Mouse (Mus musculus) embryonic facial prominence, embryonic 13.5 days (tissue): ENCODE data around the gene Alpl. TPM values are rescaled to one million over a fixed set of nuclear protein-coding genes. Genes with fewer than 3 reads are reported as not detected.

Experiments used
- ATAC-seq: fragments of 200-750 bp; cut with Nextera tagmentation; 2 replicates; pipeline ENCODE4 v1.8.0; 2017; ENCODE audit warnings: low read depth; ENCODE audit not compliant: insufficient number of reproducible peaks, insufficient read depth, low FRiP score, low TSS enrichment
- H3K27ac ChIP-seq: fragments of 300-500 bp; sonication (generic); 2 replicates; pipeline ENCODE4 v1.5.1; 2015; ENCODE audit warnings: moderate library complexity, mild to moderate bottlenecking, inconsistent platforms
- H3K27me3 ChIP-seq: fragments of 300-500 bp; sonication (generic); 2 replicates; pipeline ENCODE4 v1.6.1; 2015; ENCODE audit warnings: mild to moderate bottlenecking, inconsistent platforms
- H3K36me3 ChIP-seq: fragments of 300-500 bp; sonication (generic); 2 replicates; pipeline ENCODE4 v1.6.1; 2015; ENCODE audit warnings: mild to moderate bottlenecking, inconsistent platforms
- H3K4me1 ChIP-seq: fragments of 300-500 bp; sonication (generic); 2 replicates; pipeline ENCODE4 v1.6.1; 2015; ENCODE audit warnings: inconsistent platforms
- H3K4me2 ChIP-seq: fragments of 300-500 bp; sonication (generic); 2 replicates; pipeline ENCODE4 v1.6.1; 2015; ENCODE audit warnings: moderate library complexity, mild to moderate bottlenecking, inconsistent platforms
- H3K4me3 ChIP-seq: fragments of 300-500 bp; sonication (generic); 2 replicates; pipeline ENCODE4 v1.5.1; 2015; ENCODE audit warnings: mild to moderate bottlenecking, inconsistent platforms
- H3K9ac ChIP-seq: fragments of 300-500 bp; sonication (generic); 2 replicates; pipeline ENCODE4 v1.6.1; 2015; ENCODE audit warnings: mild to moderate bottlenecking, inconsistent platforms
- H3K9me3 ChIP-seq: fragments of 300-500 bp; sonication (generic); 2 replicates; pipeline ENCODE4 v1.6.1; 2016; ENCODE audit warnings: inconsistent platforms
- WGBS: fragments of 180-500 bp; shearing (Covaris S2); methylation state at CpG from one replicate; pipeline ENCODE4 v1.1.7; 2015; ENCODE audit warnings: mixed read lengths; 5-methylcytosine and 5-hydroxymethylcytosine counted together
- polyA plus RNA-seq: library from polyadenylated mRNA; unstranded; fragments of >200 nt; fragmentation: Nextera tagmentation; extraction: Ambion mirVana; gene quantifications from 2 replicates; pipeline ENCODE4 v1.2.1, GENCODE M21; 2015

Gene Alpl
- polyA plus RNA-seq, 1 experiment from 2014 or later = 122 TPM

GRCm38 (mm10) chr4:137692107-137692902, 103.9 kb downstream of the Alpl start:
- Histone ChIP-seq H3K9ac (no peak overlapping the region), H3K36me3 (no peaks in the 10 kb centered on the region), H3K4me2 (no peak overlapping the region), H3K27me3 (no peaks in the 10 kb centered on the region), H3K9me3 (no peaks in the 10 kb centered on the region), H3K27ac (no peak overlapping the region), H3K4me1 (peaks cover 14% of the 10 kb centered on the region), H3K4me3 (no peak overlapping the region)
- 79% methylated on average over 10 of the region's 10 CpGs for WGBS
- no peak for ATAC-seq

Other genes starting within 250 kb of the Alpl start
- not detected in 2 replicates for gene Ldlrad2, start 221.8 kb downstream of the Alpl start, polyA plus RNA-seq
- 83.3 and 86.5 TPM in 2 replicates for gene Usp48, start 202.6 kb downstream of the Alpl start, polyA plus RNA-seq
- gene Rap1gap, start 131.7 kb downstream of the Alpl start, polyA plus RNA-seq = 15.7 and 17.0 TPM in 2 replicates
- gene Ece1, start 65.9 kb upstream of the Alpl start, polyA plus RNA-seq = 49.9 and 65.0 TPM in 2 replicates
- gene Eif4g3, start 196.6 kb upstream of the Alpl start, polyA plus RNA-seq = 38.9 and 42.7 TPM in 2 replicates